Mouse (Mus musculus) E14TG2a.4 (cell line): ENCODE results near the gene Ddx31.

ENCODE experiments used
- CTCF ChIP-seq: conservative IDR thresholded peaks from 2 replicates; pipeline ENCODE4 v1.5.1; 2014; ENCODE audit warnings: low read length
- NANOG ChIP-seq: IDR thresholded peaks from 2 replicates; pipeline ENCODE4 v1.6.1; 2014; ENCODE audit warnings: borderline replicate concordance, low read length, mixed read lengths
- POU5F1 ChIP-seq: IDR thresholded peaks from 2 replicates; pipeline ENCODE4 v1.6.1; 2014; ENCODE audit warnings: low read length, borderline replicate concordance

DNA sequence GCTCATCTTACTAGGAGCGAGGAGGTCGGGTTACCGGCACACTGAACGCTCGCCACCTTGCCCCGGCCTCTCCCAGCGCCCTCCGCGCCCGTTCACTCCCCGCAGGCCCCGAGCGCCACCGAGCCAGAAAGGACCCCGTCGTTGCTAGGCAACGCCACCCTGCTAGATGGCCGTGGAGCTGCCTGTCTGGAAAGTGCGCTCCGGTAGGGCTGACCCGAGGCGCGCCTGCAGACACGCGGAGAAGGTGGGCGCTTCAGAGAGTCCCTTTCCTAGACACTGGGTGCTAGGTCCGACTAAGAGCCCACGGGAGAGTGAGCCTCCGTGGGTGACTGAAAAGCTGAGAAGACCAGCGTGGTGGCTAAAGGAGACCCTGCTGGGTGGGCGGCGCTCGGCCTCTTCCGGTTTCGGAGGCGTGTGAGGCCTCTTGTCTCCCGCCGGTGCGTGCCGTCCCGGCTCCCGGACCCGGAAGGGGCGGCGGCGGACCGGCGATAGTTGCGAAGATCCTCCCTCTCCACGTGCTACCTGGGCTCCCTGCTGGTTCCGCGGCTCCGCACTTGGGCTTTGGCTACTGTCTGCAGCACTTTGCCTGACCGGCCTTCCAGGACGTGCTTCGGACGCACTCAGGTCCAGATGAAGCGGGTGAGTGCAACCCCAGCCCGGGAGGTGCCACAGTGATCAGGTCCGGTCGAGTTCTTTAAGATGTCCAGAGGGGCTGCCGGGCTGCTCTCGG, at the start of gene Ddx31, which contains the start of gene Gtf3c4:
- TF ChIP-seq POU5F1 (no peak), CTCF (no peak), NANOG (no peak)
